Mouse (Mus musculus): ENCODE results near the gene Sgf29.

- TF ChIP-seq EP300 (IDR thresholded peaks at IDR 0.05) (no peak), CTCF (IDR thresholded peaks at IDR 0.05) (no peak)
These were observed 29.6 kb downstream of the Sgf29 start for GRCm38 (mm10) chr7:126678545-126679341.
